Mouse (Mus musculus): ENCODE data around the gene Plcd4. TPM values are rescaled to one million over a fixed set of nuclear protein-coding genes. Genes with fewer than 3 reads are reported as not detected.

Gene Plcd4
- polyA plus RNA-seq (2015; fragmentation: Nextera tagmentation; extraction: Ambion mirVana), result 0.38 TPM in 2 replicates

DNA sequence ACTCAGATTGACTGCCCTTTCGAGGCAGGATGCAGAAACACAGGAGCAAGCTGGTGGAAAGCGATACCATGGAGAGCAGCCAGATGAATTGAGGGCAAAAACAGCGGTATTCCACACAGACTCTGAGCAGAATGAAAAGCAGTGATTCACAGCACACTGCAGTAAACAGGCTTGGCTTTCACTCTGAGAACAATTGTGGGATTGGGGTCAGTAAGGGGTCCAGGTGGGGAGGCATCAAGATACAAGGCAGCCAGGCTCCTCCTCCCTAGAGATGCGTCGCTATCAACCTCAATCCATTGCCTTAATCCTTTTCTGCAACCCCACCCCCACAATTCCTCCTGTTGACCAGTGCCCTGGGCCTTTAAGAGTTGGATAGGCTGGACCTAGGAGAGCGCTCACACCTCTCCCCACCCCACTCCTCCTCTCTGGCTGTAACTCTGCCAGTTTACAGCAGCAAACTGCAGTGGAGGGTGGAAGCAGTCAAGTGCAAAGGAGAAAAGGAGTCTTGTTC lies at the start of gene Plcd4:
TSS of gene Plcd4 (plus strand) at position 438 of the 511 bp plus-strand sequence.
- H3K9ac ChIP-seq (ENCODE audit: low read depth, low read length), result no peak within 1 kb of the TSS
- ATAC-seq, result no peak

GRCm38 (mm10) chr1:74501106-74501505 lies 41.6 kb upstream of the Plcd4 start:
- Histone ChIP-seq H3K4me2 (replicated peaks; ENCODE audit: low read depth) (no peak overlapping the region), H3K9ac (ENCODE audit: low read depth, low read length) (no peak overlapping the region), H3K27me3 (replicated peaks; ENCODE audit: control insufficient read depth, insufficient read depth, low read length) (no peaks in the 10 kb centered on the region), H3K9me3 (ENCODE audit: control insufficient read depth) (no peaks in the 10 kb centered on the region), H3K4me3 (ENCODE audit: low read depth, low read length) (no peak overlapping the region), H3K36me3 (ENCODE audit: control insufficient read depth, insufficient read depth) (peaks cover 4% of the 10 kb centered on the region; the same call in 1 of the 2 replicates), H3K27ac (ENCODE audit: low read depth, low read length) (no peak overlapping the region), H3K4me1 (replicated peaks; ENCODE audit: control insufficient read depth, insufficient read depth, low read length) (no peaks in the 10 kb centered on the region)
- no peak for ATAC-seq
- no peak for TF ChIP-seq CTCF (IDR thresholded peaks at IDR 0.05; ENCODE audit: low read depth)
- 52% methylated on average over 1 of the region's 1 CpGs for WGBS

More for the DNA sequence above, at the start of gene Plcd4:
- no peak for TF ChIP-seq CTCF (IDR thresholded peaks at IDR 0.05; ENCODE audit: low read depth)
- no peaks in the 10 kb centered on the region for H3K9me3 ChIP-seq (ENCODE audit: control insufficient read depth)
- H3K36me3 ChIP-seq (ENCODE audit: control insufficient read depth, insufficient read depth), result no peaks in the 10 kb centered on the region
- H3K27ac ChIP-seq (ENCODE audit: low read depth, low read length), result no peak within 1 kb of the TSS
- no peak within 1 kb of the TSS for H3K4me3 ChIP-seq (ENCODE audit: low read depth, low read length)
- 0 out of 2 replicates have a peak within 1 kb of the TSS, but pooled peaks have one; percentile 6 for H3K4me2 ChIP-seq (replicated peaks; ENCODE audit: low read depth)
- H3K27me3 ChIP-seq (replicated peaks; ENCODE audit: control insufficient read depth, insufficient read depth, low read length), result no peaks in the 10 kb centered on the region
- WGBS, result 11% methylated on average over 6 of the region's 6 CpGs
- no peaks in the 10 kb centered on the region for H3K4me1 ChIP-seq (replicated peaks; ENCODE audit: control insufficient read depth, insufficient read depth, low read length)

- no peaks in the 10 kb centered on the region for H3K9me3 ChIP-seq (ENCODE audit: control insufficient read depth)
- H3K4me3 ChIP-seq (ENCODE audit: low read depth, low read length), result peak overlapping the region; percentile 88
- peak overlapping the region; percentile 89 for H3K4me2 ChIP-seq (replicated peaks; ENCODE audit: low read depth)
- H3K27me3 ChIP-seq (replicated peaks; ENCODE audit: control insufficient read depth, insufficient read depth, low read length), result no peaks in the 10 kb centered on the region
- peak overlapping the region; percentile 76 for H3K9ac ChIP-seq (ENCODE audit: low read depth, low read length)
- peak; percentile 43 for ATAC-seq
- no peak for TF ChIP-seq CTCF (IDR thresholded peaks at IDR 0.05; ENCODE audit: low read depth)
- peaks cover 3% of the 10 kb centered on the region; the same call in 1 of the 2 replicates for H3K4me1 ChIP-seq (replicated peaks; ENCODE audit: control insufficient read depth, insufficient read depth, low read length)
- WGBS, result under 1% methylated on average over 22 of the region's 22 CpGs
- H3K36me3 ChIP-seq (ENCODE audit: control insufficient read depth, insufficient read depth), result no peaks in the 10 kb centered on the region
- peak overlapping the region; percentile 28; the same call in 1 of the 2 replicates for H3K27ac ChIP-seq (ENCODE audit: low read depth, low read length)
Observed at GRCm38 (mm10) chr1:74505393-74505720, 37.3 kb upstream of the Plcd4 start.

DNA sequence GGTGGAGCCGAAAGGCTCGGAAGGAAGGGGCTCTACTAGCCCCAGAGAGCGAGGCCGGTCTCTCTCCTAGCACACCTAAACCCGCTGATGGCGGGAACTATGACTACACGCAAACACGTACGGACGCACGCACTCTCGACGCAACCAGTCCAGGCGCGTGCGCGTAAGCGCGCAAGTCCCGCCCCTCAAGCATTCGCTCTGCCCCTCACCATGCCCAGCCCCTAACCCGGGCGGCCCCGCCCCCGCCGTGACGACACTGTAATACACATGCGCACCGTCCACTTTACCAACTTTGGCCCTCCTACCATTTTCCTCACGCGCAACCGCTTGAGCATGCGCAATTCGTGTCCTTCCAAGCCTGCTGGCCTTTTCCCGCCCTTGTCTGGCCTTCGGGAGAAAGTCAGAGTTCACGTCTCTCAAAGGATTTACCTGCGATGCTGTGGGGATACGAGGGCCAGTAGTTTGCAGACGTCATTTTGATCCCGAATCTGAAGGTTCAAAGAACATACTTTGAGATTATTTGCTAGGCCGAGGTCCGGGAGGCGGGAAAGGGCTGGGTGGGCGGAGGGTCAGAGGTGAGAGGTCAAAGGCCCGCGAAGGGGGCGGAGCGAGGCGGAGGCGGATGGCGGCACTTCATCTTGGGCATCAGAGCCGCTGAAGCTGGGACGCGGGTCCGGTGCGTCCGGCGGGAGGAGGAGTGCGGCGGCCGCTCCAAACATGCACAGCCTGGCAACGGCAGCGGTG lies 36.8 kb upstream of the Plcd4 start, which contains the start of gene Cnot9:
TSS of gene Cnot9 (plus strand) at position 338 of the 744 bp plus-strand sequence.
- peak within 1 kb of the TSS; percentile 89 for H3K4me2 ChIP-seq (replicated peaks; ENCODE audit: low read depth)
- H3K27me3 ChIP-seq (replicated peaks; ENCODE audit: control insufficient read depth, insufficient read depth, low read length), result no peaks in the 10 kb centered on the region
- peak within 1 kb of the TSS; percentile 88 for H3K4me3 ChIP-seq (ENCODE audit: low read depth, low read length)
- TF ChIP-seq CTCF (IDR thresholded peaks at IDR 0.05; ENCODE audit: low read depth), result no peak
- ATAC-seq, result peak; percentile 99
- WGBS, result under 1% methylated on average over 62 of the region's 64 CpGs
- H3K4me1 ChIP-seq (replicated peaks; ENCODE audit: control insufficient read depth, insufficient read depth, low read length), result peaks cover 3% of the 10 kb centered on the region; the same call in 1 of the 2 replicates
- H3K9me3 ChIP-seq (ENCODE audit: control insufficient read depth), result no peaks in the 10 kb centered on the region
- peak within 1 kb of the TSS; percentile 76 for H3K9ac ChIP-seq (ENCODE audit: low read depth, low read length)
- no peaks in the 10 kb centered on the region for H3K36me3 ChIP-seq (ENCODE audit: control insufficient read depth, insufficient read depth)
- H3K27ac ChIP-seq (ENCODE audit: low read depth, low read length), result peak within 1 kb of the TSS; percentile 84

- H3K4me2 ChIP-seq (replicated peaks; ENCODE audit: low read depth), result peak overlapping the region; percentile 89
- H3K36me3 ChIP-seq (ENCODE audit: control insufficient read depth, insufficient read depth), result no peaks in the 10 kb centered on the region
- peak overlapping the region; percentile 84 for H3K27ac ChIP-seq (ENCODE audit: low read depth, low read length)
- H3K4me3 ChIP-seq (ENCODE audit: low read depth, low read length), result peak overlapping the region; percentile 88
- H3K9me3 ChIP-seq (ENCODE audit: control insufficient read depth), result no peaks in the 10 kb centered on the region
- H3K4me1 ChIP-seq (replicated peaks; ENCODE audit: control insufficient read depth, insufficient read depth, low read length), result peaks cover 3% of the 10 kb centered on the region; the same call in 1 of the 2 replicates
- no peak for TF ChIP-seq CTCF (IDR thresholded peaks at IDR 0.05; ENCODE audit: low read depth)
- ATAC-seq, result peak; percentile 28; the same call in 1 of the 2 replicates
- H3K9ac ChIP-seq (ENCODE audit: low read depth, low read length), result peak overlapping the region; percentile 68
- WGBS, result under 1% methylated on average over 34 of the region's 34 CpGs
- no peaks in the 10 kb centered on the region for H3K27me3 ChIP-seq (replicated peaks; ENCODE audit: control insufficient read depth, insufficient read depth, low read length)
Observed at GRCm38 (mm10) chr1:74506471-74506881, 36.2 kb upstream of the Plcd4 start.

DNA sequence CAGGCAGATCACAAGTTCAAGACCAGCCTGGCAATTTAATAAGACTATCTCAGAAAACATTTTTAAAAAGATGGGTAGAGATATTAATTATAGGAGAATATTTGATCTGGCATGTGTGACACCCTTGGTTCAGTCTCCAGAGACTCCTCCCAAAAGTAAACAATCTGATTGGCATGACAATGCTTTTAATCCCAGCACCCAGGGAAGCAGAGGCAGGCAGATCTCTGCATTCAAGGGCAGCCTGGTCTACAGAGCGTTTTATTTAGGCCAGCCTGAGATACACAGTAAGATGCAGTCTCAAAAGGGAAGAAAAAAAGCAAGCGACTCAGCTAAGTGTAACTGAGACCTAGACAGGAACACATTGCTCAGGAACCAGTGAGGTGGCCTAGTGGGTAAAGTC lies 34.9 kb upstream of the Plcd4 start:
- Histone ChIP-seq H3K4me2 (replicated peaks; ENCODE audit: low read depth) (peak overlapping the region; percentile 89; the same call in 1 of the 2 replicates), H3K36me3 (ENCODE audit: control insufficient read depth, insufficient read depth) (no peaks in the 10 kb centered on the region), H3K9me3 (ENCODE audit: control insufficient read depth) (no peaks in the 10 kb centered on the region), H3K27ac (ENCODE audit: low read depth, low read length) (no peak overlapping the region), H3K4me3 (ENCODE audit: low read depth, low read length) (no peak overlapping the region), H3K4me1 (replicated peaks; ENCODE audit: control insufficient read depth, insufficient read depth, low read length) (peaks cover 3% of the 10 kb centered on the region; the same call in 1 of the 2 replicates), H3K27me3 (replicated peaks; ENCODE audit: control insufficient read depth, insufficient read depth, low read length) (no peaks in the 10 kb centered on the region), H3K9ac (ENCODE audit: low read depth, low read length) (no peak overlapping the region)
- TF ChIP-seq CTCF (IDR thresholded peaks at IDR 0.05; ENCODE audit: low read depth), result no peak
- no peak for ATAC-seq
- WGBS, result 93% methylated on average over 2 of the region's 2 CpGs

Measured in intestine, postnatal 0 days (tissue).